Mouse (Mus musculus) thymus, postnatal 10 days (tissue): Measurements from ENCODE around the gene Ninj2.

Source experiments
- DNase-seq, 2 experiments: peaks; one replicate each; pipeline ENCODE4 v3.0.0; 2021; ENCODE audit warnings: low spot score in 2 of 2

The Ninj2 gene

GRCm38 (mm10) chr6:120134748-120135147 is 41.6 kb downstream of the Ninj2 start:
- no peak for DNase-seq

GRCm38 (mm10) chr6:120145439-120145838 is 52.3 kb downstream of the Ninj2 start:
- no peak for DNase-seq

DNA sequence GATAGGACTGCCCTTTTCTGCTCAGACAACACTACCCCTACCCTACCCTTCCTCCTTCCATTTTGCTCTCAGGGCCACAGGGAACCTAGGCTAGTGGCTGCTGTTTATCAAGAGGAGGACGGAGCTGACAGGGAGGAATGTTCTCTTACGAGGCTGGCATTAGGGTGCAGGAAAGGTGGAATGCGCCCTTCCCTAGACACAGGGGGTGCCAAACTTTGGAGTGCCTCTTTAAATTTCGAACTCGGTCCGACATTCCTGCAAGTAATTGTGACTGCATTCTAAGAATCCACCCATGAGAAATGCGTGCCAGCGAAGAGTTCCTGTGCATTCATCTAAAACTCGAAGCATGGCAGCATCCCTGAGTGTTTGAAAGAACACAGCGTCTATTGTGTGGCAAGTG is 53.5 kb downstream of the Ninj2 start:
- DNase-seq: no peak

DNA sequence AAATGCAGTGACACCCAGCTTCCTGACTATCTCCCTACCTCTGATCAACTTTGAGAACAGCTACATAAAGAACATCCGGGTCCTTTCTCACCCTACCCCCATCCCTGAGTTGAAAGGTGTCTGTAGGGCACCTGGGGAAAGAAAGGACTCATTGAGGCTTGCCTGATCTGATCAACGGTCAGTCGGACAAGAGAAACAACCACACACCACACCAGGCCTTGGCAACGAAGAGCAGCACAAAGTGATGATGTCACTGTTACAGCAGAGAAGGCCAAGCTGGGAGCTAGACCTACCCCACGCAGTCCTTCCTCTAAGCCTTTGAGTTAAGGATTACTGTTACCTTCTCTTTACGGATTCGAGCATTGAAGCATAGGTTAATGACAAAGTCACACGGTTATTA is 54.3 kb downstream of the Ninj2 start:
- no peak for DNase-seq

- no peak for DNase-seq
These were observed 55.7 kb downstream of the Ninj2 start for GRCm38 (mm10) chr6:120148716-120149392.

GRCm38 (mm10) chr6:120149458-120150120 is 56.4 kb downstream of the Ninj2 start:
- no peak for DNase-seq

DNA sequence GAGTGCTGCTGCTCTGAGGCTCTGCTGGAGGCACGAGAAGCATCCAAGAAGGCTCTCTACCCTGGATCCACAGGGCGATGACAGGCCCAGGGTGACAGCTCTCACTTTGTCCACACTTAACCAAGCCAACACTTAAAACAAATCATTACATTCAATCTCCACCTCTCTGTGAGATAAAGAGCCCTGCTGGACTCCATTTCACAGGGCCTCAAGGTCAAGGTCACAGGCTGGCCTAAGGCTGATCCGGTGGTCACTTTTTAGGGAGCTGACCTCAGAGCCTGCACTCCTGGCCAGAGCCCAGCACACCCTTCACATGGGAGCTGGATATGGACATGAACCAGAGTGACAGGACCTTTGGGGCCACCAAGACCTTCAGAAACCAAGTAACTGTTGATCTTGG is 57.1 kb downstream of the Ninj2 start:
- no peak for DNase-seq

GRCm38 (mm10) chr6:120151616-120152053 is 58.5 kb downstream of the Ninj2 start:
- DNase-seq: no peak

GRCm38 (mm10) chr6:120152739-120153696 is 59.9 kb downstream of the Ninj2 start:
- no peak for DNase-seq

DNA sequence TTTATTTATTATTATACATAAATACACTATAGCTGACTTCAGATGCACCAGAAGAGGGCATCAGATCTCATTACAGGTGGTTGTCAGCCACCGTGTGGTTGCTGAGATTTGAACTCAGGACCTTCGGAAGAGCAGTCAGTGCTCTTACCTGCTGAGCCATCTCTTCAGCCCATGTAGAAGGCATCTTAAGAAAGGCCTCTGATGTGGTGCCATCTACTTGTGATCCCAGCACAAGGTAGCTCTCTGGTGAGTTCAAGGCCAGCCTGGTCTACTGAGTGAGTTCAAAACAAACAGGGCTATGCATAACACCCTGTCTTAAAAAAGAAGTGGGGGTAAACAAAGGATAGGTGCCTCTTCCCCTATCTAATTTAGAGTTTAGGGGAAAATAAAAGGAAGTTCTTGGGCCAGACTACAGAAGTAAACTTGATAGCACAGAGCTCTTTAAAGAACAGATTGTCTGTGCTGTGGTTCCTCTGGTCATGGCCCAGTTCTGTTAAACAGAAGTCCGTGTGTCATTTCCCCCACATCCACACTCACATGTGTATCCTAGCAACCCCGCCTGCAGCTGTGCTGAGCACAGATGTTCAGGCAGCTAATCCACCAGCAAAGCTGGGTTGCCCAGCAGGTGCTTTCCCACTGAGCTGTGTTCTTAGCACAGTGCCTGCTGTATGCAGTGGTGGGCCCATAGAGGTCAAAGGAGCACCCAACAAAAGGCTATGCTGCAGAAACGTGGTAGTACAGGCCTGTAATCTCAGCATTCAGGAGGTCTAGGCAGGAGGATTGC is 61.6 kb downstream of the Ninj2 start:
- DNase-seq: peak; percentile 66 to 78

DNA sequence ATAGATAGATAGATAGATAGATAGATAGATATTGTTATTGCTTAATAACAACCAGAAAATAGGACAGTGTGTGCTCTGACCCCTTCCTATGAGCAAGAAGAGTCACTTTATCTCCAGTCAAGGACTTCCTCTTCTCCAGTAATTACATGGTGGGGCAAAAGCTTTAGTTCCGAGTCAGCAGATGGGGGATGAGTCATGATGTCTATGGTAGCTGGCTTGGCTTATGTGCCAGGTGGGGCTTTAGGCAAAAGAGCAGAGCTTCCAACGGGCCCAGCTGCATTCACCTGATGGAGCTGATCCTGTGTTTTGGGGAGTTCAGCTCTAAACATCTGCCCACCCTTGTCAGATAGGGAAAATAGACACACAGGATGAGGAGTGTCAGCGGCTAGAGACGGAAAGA is 62.4 kb downstream of the Ninj2 start:
- DNase-seq: no peak

DNA sequence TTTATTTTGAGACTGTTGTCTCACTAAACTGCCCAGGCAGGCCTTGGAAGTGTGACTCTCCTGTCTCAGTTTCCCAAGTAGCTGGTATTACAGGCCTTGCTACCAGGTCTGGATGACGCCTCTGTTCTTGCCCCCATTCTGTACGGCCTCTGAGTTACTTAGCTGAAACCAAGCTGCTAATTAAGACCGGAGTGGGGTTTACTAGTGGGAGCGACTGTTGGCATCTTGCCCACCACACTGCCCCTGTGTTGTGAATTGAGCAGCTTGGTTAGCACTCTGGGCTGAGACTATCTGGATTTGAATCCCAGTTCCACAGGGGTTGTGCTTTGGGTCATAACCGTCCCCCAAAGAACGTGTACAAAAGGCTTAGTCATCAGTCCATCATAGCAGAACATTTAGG is 64.3 kb downstream of the Ninj2 start:
- no peak for DNase-seq

- no peak for DNase-seq
These were observed 66.2 kb downstream of the Ninj2 start for GRCm38 (mm10) chr6:120159133-120159901.

DNA sequence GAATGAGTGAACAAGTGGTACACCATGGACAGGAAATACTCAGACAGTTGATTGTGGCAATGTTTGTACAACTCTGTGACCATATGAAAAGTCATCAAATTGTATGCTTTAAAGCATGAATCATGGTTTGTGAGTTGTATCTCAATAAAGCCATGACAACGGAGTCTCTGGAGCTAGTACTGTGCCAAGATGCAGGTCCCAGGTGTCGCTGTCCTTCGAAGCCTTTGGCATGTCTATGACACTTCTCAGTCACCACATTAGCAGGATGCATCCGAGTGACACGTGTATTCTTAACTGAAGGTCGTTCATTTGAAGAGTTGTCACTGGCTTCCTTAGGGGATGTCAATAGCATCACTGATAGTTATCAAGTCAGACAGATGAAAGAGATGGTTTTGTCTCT is 69.8 kb downstream of the Ninj2 start:
- DNase-seq: no peak

- DNase-seq: no peak
These were observed 71.6 kb downstream of the Ninj2 start for GRCm38 (mm10) chr6:120164765-120165164.

GRCm38 (mm10) chr6:120167574-120167973 is 74.4 kb downstream of the Ninj2 start:
- no peak for DNase-seq

- no peak for DNase-seq
These were observed 79.3 kb downstream of the Ninj2 start for GRCm38 (mm10) chr6:120172294-120173017.

- no peak for DNase-seq
These were observed 81.0 kb downstream of the Ninj2 start for GRCm38 (mm10) chr6:120174028-120174601.

DNA sequence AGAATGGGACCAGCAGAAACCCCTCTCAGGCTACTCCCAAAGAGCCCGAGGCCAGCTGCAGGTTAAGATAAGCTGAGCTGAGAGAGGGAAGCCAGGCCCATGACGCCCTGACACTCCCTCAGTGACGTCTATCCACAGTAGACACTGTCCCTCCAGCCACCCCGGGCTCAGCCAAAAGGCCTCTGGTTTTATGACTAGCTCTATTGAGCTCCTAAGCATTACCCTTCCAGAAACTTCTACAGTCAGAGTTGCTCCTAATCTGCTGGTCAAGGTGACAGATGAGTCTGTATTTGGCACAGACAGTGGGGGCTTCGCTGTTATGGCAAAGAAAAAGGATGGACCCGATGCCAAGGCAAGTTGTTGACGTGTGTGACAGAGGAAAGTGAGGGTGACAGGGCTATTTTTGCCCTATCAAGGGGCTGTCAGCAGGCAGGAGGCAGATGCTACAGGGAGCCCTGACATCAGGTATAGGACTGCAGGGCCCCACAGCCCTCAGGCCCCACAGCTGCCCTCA is 81.5 kb downstream of the Ninj2 start:
- no peak for DNase-seq

- DNase-seq: no peak
These were observed 82.5 kb downstream of the Ninj2 start for GRCm38 (mm10) chr6:120175650-120176049.
